Mouse (Mus musculus) lung, postnatal 0 days (tissue): ENCODE results near the gene Foxj3. TPM values are rescaled to one million over a fixed set of nuclear protein-coding genes. Genes with fewer than 3 reads are reported as not detected.
"Not testable (repeated sequence)": the region's sequence is repeated elsewhere in the genome, so short reads cannot be mapped to it uniquely, and the experiment has no call there.

Experiments
- ATAC-seq: fragments of 200-750 bp; cut with Nextera tagmentation; 2 replicates; pipeline ENCODE4 v1.8.0; 2017; ENCODE audit warnings: moderate library complexity
- DNase-seq: peaks from one replicate; pipeline ENCODE4 v3.0.0-alpha.2; 2016; ENCODE audit warnings: low spot score
- H3K27ac ChIP-seq: fragments of 300-500 bp; sonication (generic); 2 replicates; pipeline ENCODE4 v1.5.1; 2014; ENCODE audit warnings: antibody characterized with exemption, mild to moderate bottlenecking, low read length, mixed read lengths
- H3K27me3 ChIP-seq: fragments of 300-500 bp; sonication (generic); replicated peaks from 2 replicates; pipeline ENCODE4 v1.6.1; 2014; ENCODE audit warnings: low read length, mixed read lengths; ENCODE audit not compliant: insufficient read depth
- H3K36me3 ChIP-seq: fragments of 300-500 bp; sonication (generic); 2 replicates; pipeline ENCODE4 v1.6.1; 2014; ENCODE audit warnings: low read length, mixed read lengths; ENCODE audit not compliant: insufficient read depth
- H3K4me1 ChIP-seq: fragments of 300-500 bp; sonication (generic); 2 replicates; pipeline ENCODE4 v1.6.1; 2014; ENCODE audit warnings: antibody characterized with exemption, low read depth, low read length, mixed read lengths; ENCODE audit not compliant: insufficient read depth
- H3K4me2 ChIP-seq: fragments of 300-500 bp; sonication (generic); replicated peaks from 2 replicates; pipeline ENCODE4 v1.6.1; 2014; ENCODE audit warnings: low read depth, mild to moderate bottlenecking, low read length, moderate library complexity, mixed read lengths
- H3K4me3 ChIP-seq: fragments of 300-500 bp; sonication (generic); 2 replicates; pipeline ENCODE4 v1.5.1; 2014; ENCODE audit warnings: low read depth, low read length
- H3K9ac ChIP-seq: fragments of 300-500 bp; sonication (generic); replicated peaks from 2 replicates; pipeline ENCODE4 v1.6.1; 2014; ENCODE audit warnings: low read depth, mild to moderate bottlenecking
- H3K9me3 ChIP-seq: fragments of 300-500 bp; sonication (generic); 2 replicates; pipeline ENCODE4 v1.6.1; 2016; ENCODE audit warnings: low read length, mixed read lengths
- CTCF ChIP-seq: IDR thresholded peaks from 2 replicates; pipeline ENCODE4 v1.5.1; 2016; ENCODE audit warnings: antibody characterized with exemption, mild to moderate bottlenecking
- EP300 ChIP-seq: IDR thresholded peaks from 2 replicates; pipeline ENCODE4 v1.6.1; 2016; ENCODE audit warnings: antibody characterized with exemption, mild to moderate bottlenecking, control low read depth
- WGBS: fragments of 180-500 bp; shearing (Covaris S2); extraction: QIAGEN DNeasy Blood & Tissue Kit; methylation state at CpG from one replicate; pipeline ENCODE4 v1.1.7; 2014; 5-methylcytosine and 5-hydroxymethylcytosine counted together
- polyA plus RNA-seq: library from polyadenylated mRNA; unstranded; fragments of >200 nt; fragmentation: Nextera tagmentation; extraction: Ambion mirVana; gene quantifications from 2 replicates; pipeline ENCODE4 v1.2.1, GENCODE M21; 2015

The Foxj3 gene
- polyA plus RNA-seq, 1 experiment from 2014 or later = 10.1 TPM

- 51% methylated on average over 4 of the region's 4 CpGs for WGBS
- Histone ChIP-seq H3K9ac (no peak overlapping the region), H3K9me3 (no peaks in the 10 kb centered on the region), H3K4me3 (no peak overlapping the region), H3K27ac (no peak overlapping the region), H3K4me1 (0 out of 2 replicates have a peak, but pooled peaks cover 5% of the 10 kb centered on the region), H3K36me3 (peaks cover 3% of the 10 kb centered on the region; the same call in 1 of the 2 replicates), H3K4me2 (no peak overlapping the region), H3K27me3 (no peaks in the 10 kb centered on the region)
- no peak for TF ChIP-seq CTCF
- no peak for TF ChIP-seq EP300
- DNase-seq (no peak), ATAC-seq (no peak)
These were observed 77.9 kb downstream of the Foxj3 start for GRCm38 (mm10) chr4:119614724-119615123.

GRCm38 (mm10) chr4:119626081-119626645 lies 89.4 kb downstream of the Foxj3 start:
- H3K9ac ChIP-seq = no peak overlapping the region
- H3K36me3 ChIP-seq = peaks cover 24% of the 10 kb centered on the region; the same call in 1 of the 2 replicates
- no peak for ATAC-seq
- H3K27me3 ChIP-seq = no peaks in the 10 kb centered on the region
- no peak for DNase-seq
- no peak overlapping the region for H3K4me2 ChIP-seq
- H3K9me3 ChIP-seq = no peaks in the 10 kb centered on the region
- H3K4me3 ChIP-seq = no peak overlapping the region
- H3K27ac ChIP-seq = no peak overlapping the region
- no peak for TF ChIP-seq CTCF
- no peak for TF ChIP-seq EP300
- H3K4me1 ChIP-seq = no peaks in the 10 kb centered on the region; the same call in 1 of the 2 replicates
- WGBS = 74% methylated on average over 7 of the region's 7 CpGs

DNA sequence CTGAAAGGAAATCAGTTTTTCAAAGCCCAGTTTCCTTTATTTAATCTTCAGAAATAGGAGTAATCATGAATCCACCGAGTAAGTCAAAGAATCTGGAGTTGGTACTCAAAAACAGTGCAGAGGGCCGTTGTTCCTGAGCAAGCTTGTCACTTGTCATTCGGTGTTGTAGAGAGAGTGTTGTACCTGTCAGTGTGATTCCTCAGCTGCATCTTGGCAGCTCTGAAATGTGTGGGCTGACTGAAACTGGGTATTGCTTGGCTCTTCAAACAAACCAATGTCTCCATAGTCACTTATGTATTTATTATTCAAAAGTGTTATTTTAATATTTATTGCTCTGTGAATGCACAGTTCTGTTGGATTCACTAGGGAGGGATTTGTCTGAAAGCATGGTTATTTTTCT lies 90.1 kb downstream of the Foxj3 start:
- Histone ChIP-seq H3K4me1 (peaks cover under 1% of the 10 kb centered on the region; the same call in 1 of the 2 replicates), H3K9me3 (no peaks in the 10 kb centered on the region), H3K27me3 (no peaks in the 10 kb centered on the region), H3K4me3 (no peak overlapping the region), H3K9ac (no peak overlapping the region), H3K27ac (no peak overlapping the region), H3K36me3 (peaks cover 20% of the 10 kb centered on the region; the same call in 1 of the 2 replicates), H3K4me2 (no peak overlapping the region)
- DNase-seq (no peak), ATAC-seq (no peak)
- TF ChIP-seq CTCF = no peak
- no peak for TF ChIP-seq EP300
- WGBS = 62% methylated on average over 3 of the region's 3 CpGs

DNA sequence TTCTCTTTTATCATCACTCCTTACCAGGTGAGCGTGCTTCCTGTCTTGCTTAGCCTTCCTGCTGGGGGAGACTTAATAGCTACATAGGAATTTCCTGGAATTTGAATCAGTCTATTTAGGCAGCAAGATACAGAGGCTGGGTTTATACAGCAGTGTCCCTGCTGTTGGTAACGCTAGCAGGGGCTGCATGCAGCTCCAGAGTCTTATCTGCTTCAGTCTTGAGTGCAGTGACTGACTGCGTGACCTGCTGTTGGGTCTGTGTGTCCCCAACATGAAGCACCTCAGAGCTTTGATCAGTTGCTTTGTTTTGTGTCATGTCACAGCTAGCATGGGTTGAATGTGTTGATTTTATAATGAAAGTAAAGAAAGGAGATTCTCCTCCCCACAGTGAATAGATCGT lies 90.5 kb downstream of the Foxj3 start:
- no peak overlapping the region for H3K27ac ChIP-seq
- no peaks in the 10 kb centered on the region for H3K9me3 ChIP-seq
- H3K4me2 ChIP-seq = no peak overlapping the region
- H3K9ac ChIP-seq = no peak overlapping the region
- peaks cover 5% of the 10 kb centered on the region; the same call in 1 of the 2 replicates for H3K4me1 ChIP-seq
- DNase-seq (no peak), ATAC-seq (no peak)
- 77% methylated on average over 4 of the region's 4 CpGs for WGBS
- no peaks in the 10 kb centered on the region for H3K27me3 ChIP-seq
- no peak overlapping the region for H3K4me3 ChIP-seq
- H3K36me3 ChIP-seq = peaks cover 20% of the 10 kb centered on the region; the same call in 1 of the 2 replicates
- TF ChIP-seq EP300 (no peak), CTCF (no peak)

DNA sequence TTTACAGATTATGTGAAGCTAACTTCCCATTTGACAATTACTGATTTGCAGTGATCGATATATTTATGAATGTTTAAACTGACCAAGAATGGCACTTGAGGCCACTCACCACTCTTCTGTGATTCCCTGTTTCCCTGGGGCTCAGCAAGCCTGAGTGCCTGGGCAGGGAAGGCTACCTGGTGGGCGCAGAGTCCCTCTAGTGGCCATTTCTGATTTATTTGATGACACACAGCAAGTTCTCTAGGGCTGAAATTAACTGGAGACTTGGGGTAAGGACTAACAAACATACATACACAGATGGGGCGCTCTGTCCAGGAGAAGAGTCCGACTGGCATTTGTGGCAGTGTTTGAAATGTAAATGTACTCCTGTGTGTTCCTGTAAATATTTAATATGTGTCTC lies 91.6 kb downstream of the Foxj3 start:
- 67% methylated on average over 4 of the region's 4 CpGs for WGBS
- not testable (repeated sequence) for H3K4me3 ChIP-seq, H3K4me2 ChIP-seq, H3K27me3 ChIP-seq, H3K9me3 ChIP-seq, H3K9ac ChIP-seq, DNase-seq, ATAC-seq, H3K4me1 ChIP-seq, H3K27ac ChIP-seq
- H3K36me3 ChIP-seq = peaks cover 14% of the 10 kb centered on the region; the same call in 1 of the 2 replicates
- TF ChIP-seq CTCF = peak; percentile 40

GRCm38 (mm10) chr4:119631115-119631919 lies 94.5 kb downstream of the Foxj3 start:
- 27% methylated on average over 11 of the region's 11 CpGs for WGBS
- no peak for TF ChIP-seq EP300
- peak; percentile 95 for TF ChIP-seq CTCF
- Histone ChIP-seq H3K27me3 (no peaks in the 10 kb centered on the region), H3K4me1 (peaks cover 8% of the 10 kb centered on the region; the same call in 1 of the 2 replicates), H3K4me2 (no peak overlapping the region), H3K4me3 (no peak overlapping the region), H3K9ac (no peak overlapping the region), H3K27ac (peak overlapping the region; percentile 71), H3K9me3 (no peaks in the 10 kb centered on the region), H3K36me3 (0 out of 2 replicates have a peak, but pooled peaks cover 7% of the 10 kb centered on the region)
- ATAC-seq (peak; percentile 87), DNase-seq (peak; percentile 88)
